Mouse (Mus musculus) liver, embryonic 14.5 days (tissue): Measurements from ENCODE around the gene Pex7. TPM values are rescaled to one million over a fixed set of nuclear protein-coding genes. Genes with fewer than 3 reads are reported as not detected.

Experiments used
- ATAC-seq: fragments of 200-750 bp; cut with Nextera tagmentation; 2 replicates; pipeline ENCODE4 v1.8.0; 2017; ENCODE audit warnings: moderate number of reproducible peaks, mild to moderate bottlenecking, moderate library complexity; ENCODE audit not compliant: insufficient read depth
- DNase-seq, 3 experiments: peaks; one replicate each; pipeline ENCODE4 v3.0.0-alpha.2; 2012 to 2013; ENCODE audit warnings: low read depth in 3 of 3, low spot score in 3 of 3
- H3K27ac ChIP-seq: fragments of 300-500 bp; sonication (generic); 2 replicates; pipeline ENCODE4 v1.5.1; 2014; ENCODE audit warnings: moderate library complexity, mild to moderate bottlenecking, control low read depth, inconsistent platforms
- H3K27me3 ChIP-seq: fragments of 300-500 bp; sonication (generic); 2 replicates; pipeline ENCODE4 v1.6.1; 2014; ENCODE audit warnings: mild to moderate bottlenecking, low read length, moderate library complexity; ENCODE audit not compliant: control insufficient read depth, insufficient read depth
- H3K36me3 ChIP-seq: fragments of 300-500 bp; sonication (generic); replicated peaks from 2 replicates; pipeline ENCODE4 v1.6.1; 2014; ENCODE audit warnings: low read depth; ENCODE audit not compliant: control insufficient read depth, insufficient read depth
- H3K4me1 ChIP-seq, 2 experiments: fragments of 200-500 bp in 1 of 2; fragments of 300-500 bp in 1 of 2; sonication (generic) in 1 of 2; replicated peaks; 2 replicates each; pipeline ENCODE4 v1.6.1; 2012 to 2014; ENCODE audit warnings: antibody characterized with exemption in 1 of 2, inconsistent platforms in 1 of 2, low read length in 1 of 2; ENCODE audit not compliant: control insufficient read depth in 2 of 2, insufficient read depth in 2 of 2
- H3K4me2 ChIP-seq: fragments of 300-500 bp; sonication (generic); 2 replicates; pipeline ENCODE4 v1.6.1; 2014; ENCODE audit warnings: low read depth, mild to moderate bottlenecking, control low read depth, moderate library complexity
- H3K4me3 ChIP-seq, 2 experiments: fragments of 200-500 bp in 1 of 2; fragments of 300-500 bp in 1 of 2; sonication (generic) in 1 of 2; 2 replicates each; pipeline ENCODE4 v1.5.1; 2012 to 2014; ENCODE audit warnings: low read depth in 2 of 2, low read length in 2 of 2, mild to moderate bottlenecking in 2 of 2, control low read depth in 1 of 2, inconsistent platforms in 1 of 2, moderate library complexity in 1 of 2; ENCODE audit not compliant: insufficient read depth in 1 of 2
- H3K9ac ChIP-seq: fragments of 300-500 bp; sonication (generic); replicated peaks from 2 replicates; pipeline ENCODE4 v1.6.1; 2014; ENCODE audit warnings: mild to moderate bottlenecking, control low read depth, moderate library complexity
- H3K9me3 ChIP-seq: fragments of 300-500 bp; sonication (generic); 2 replicates; pipeline ENCODE4 v1.6.1; 2016; ENCODE audit warnings: low read length, mixed read lengths; ENCODE audit not compliant: control insufficient read depth
- CTCF ChIP-seq: IDR thresholded peaks from 2 replicates; pipeline ENCODE4 v1.5.1; 2016; ENCODE audit warnings: antibody characterized with exemption, low read depth, control low read depth
- EP300 ChIP-seq: IDR thresholded peaks from 2 replicates; pipeline ENCODE4 v1.6.1; 2016; ENCODE audit warnings: antibody characterized with exemption, low read depth
- WGBS: fragments of 180-500 bp; shearing (Covaris S2); extraction: QIAGEN DNeasy Blood & Tissue Kit; methylation state at CpG from one replicate; pipeline ENCODE4 v1.1.7; 2014; ENCODE audit not compliant: insufficient replicate concordance; 5-methylcytosine and 5-hydroxymethylcytosine counted together
- polyA plus RNA-seq, 2 experiments: library from polyadenylated mRNA; depleted of rRNA in 1 of 2; stranded (reverse) in 1 of 2; unstranded in 1 of 2; fragments of >200 nt; fragmentation: Nextera tagmentation in 1 of 2; extraction: Ambion mirVana in 1 of 2; gene quantifications; 2 replicates each; pipeline versions ENCODE4 v1.2.1 to v1.2.3; 2012 to 2014

Pex7 gene
- polyA plus RNA-seq, 2 experiments = 13.3 to 30.8 TPM

- ATAC-seq (no peak), DNase-seq (no peak)
- Histone ChIP-seq H3K36me3 (no peaks in the 10 kb centered on the region), H3K4me1 (peaks cover 0 to 11% of the 10 kb centered on the region in 2 experiments; a peak in 2 of 4 replicates), H3K9me3 (no peaks in the 10 kb centered on the region), H3K4me2 (no peak overlapping the region), H3K4me3 (no peak overlapping the region), H3K9ac (no peak overlapping the region), H3K27me3 (peaks cover 5% of the 10 kb centered on the region), H3K27ac (no peak overlapping the region)
- TF ChIP-seq EP300 (no peak), CTCF (no peak)
- 68% methylated on average over 7 of the region's 7 CpGs for WGBS
Measured at GRCm38 (mm10) chr10:19940127-19940526, 32.6 kb upstream of the Pex7 start.

- no peak for DNase-seq
Measured at GRCm38 (mm10) chr10:19939282-19939705, 31.8 kb upstream of the Pex7 start.

GRCm38 (mm10) chr10:19938738-19939137, 31.2 kb upstream of the Pex7 start:
- Histone ChIP-seq H3K36me3 (no peaks in the 10 kb centered on the region), H3K9ac (no peak overlapping the region), H3K27ac (no peak overlapping the region), H3K4me1 (peaks cover 0 to 11% of the 10 kb centered on the region in 2 experiments; a peak in 2 of 4 replicates), H3K9me3 (no peaks in the 10 kb centered on the region), H3K4me3 (no peak overlapping the region), H3K27me3 (peaks cover 19% of the 10 kb centered on the region), H3K4me2 (no peak overlapping the region)
- WGBS = 56% methylated on average over 6 of the region's 6 CpGs
- DNase-seq = no peak
- no peak for ATAC-seq
- TF ChIP-seq CTCF (no peak), EP300 (no peak)

More at GRCm38 (mm10) chr10:19939282-19939705, 31.8 kb upstream of the Pex7 start:
- peaks cover 13% of the 10 kb centered on the region for H3K27me3 ChIP-seq
- no peak overlapping the region for H3K4me3 ChIP-seq
- WGBS = 10% methylated on average over 8 of the region's 8 CpGs
- no peaks in the 10 kb centered on the region for H3K36me3 ChIP-seq
- peaks cover 0 to 11% of the 10 kb centered on the region in 2 experiments; a peak in 2 of 4 replicates for H3K4me1 ChIP-seq
- H3K4me2 ChIP-seq = no peak overlapping the region; the same call in 1 of the 2 replicates
- H3K9me3 ChIP-seq = no peaks in the 10 kb centered on the region
- H3K27ac ChIP-seq = no peak overlapping the region
- no peak for ATAC-seq
- no peak for TF ChIP-seq CTCF
- H3K9ac ChIP-seq = no peak overlapping the region

GRCm38 (mm10) chr10:19936961-19937708, 29.6 kb upstream of the Pex7 start:
- Histone ChIP-seq H3K4me3 (no peak overlapping the region), H3K27me3 (peaks cover 33% of the 10 kb centered on the region), H3K9ac (no peak overlapping the region), H3K9me3 (no peaks in the 10 kb centered on the region), H3K36me3 (no peaks in the 10 kb centered on the region), H3K27ac (no peak overlapping the region), H3K4me1 (peaks cover 0 to 11% of the 10 kb centered on the region in 2 experiments; a peak in 2 of 4 replicates), H3K4me2 (no peak overlapping the region)
- no peak for DNase-seq
- 57% methylated on average over 9 of the region's 9 CpGs for WGBS
- no peak for ATAC-seq
- TF ChIP-seq EP300 = no peak

- TF ChIP-seq EP300 (no peak), CTCF (no peak)
- peaks cover 33% of the 10 kb centered on the region for H3K27me3 ChIP-seq
- no peak for DNase-seq
- ATAC-seq = no peak
- H3K4me2 ChIP-seq = peak overlapping the region; percentile 67
- no peaks in the 10 kb centered on the region for H3K36me3 ChIP-seq
- H3K27ac ChIP-seq = no peak overlapping the region
- 55% methylated on average over 4 of the region's 4 CpGs for WGBS
- no peak overlapping the region for H3K9ac ChIP-seq
- no peak overlapping the region for H3K4me3 ChIP-seq
- no peaks in the 10 kb centered on the region for H3K9me3 ChIP-seq
- peaks cover 0 to 11% of the 10 kb centered on the region in 2 experiments; a peak in 2 of 4 replicates for H3K4me1 ChIP-seq
Measured at GRCm38 (mm10) chr10:19935821-19936367, 28.4 kb upstream of the Pex7 start.
